Mouse (Mus musculus) small intestine, adult 2 months (tissue): ENCODE results near the gene Mapk8ip2.

ENCODE experiments used
- CTCF ChIP-seq: fragments of 200-500 bp; IDR thresholded peaks from 2 replicates; pipeline ENCODE4 v1.5.1; 2012; ENCODE audit warnings: low read depth, mild to moderate bottlenecking, control low read depth, inconsistent platforms, low read length, moderate library complexity, mixed read lengths; ENCODE audit not compliant: insufficient replicate concordance, insufficient read length; ENCODE audit errors: extremely low read depth
- POLR2A ChIP-seq: fragments of 200-500 bp; IDR thresholded peaks from 2 replicates; pipeline ENCODE4 v1.6.1; 2012; ENCODE audit warnings: low read depth, mild to moderate bottlenecking, control low read depth, inconsistent platforms, low read length, moderate library complexity

DNA sequence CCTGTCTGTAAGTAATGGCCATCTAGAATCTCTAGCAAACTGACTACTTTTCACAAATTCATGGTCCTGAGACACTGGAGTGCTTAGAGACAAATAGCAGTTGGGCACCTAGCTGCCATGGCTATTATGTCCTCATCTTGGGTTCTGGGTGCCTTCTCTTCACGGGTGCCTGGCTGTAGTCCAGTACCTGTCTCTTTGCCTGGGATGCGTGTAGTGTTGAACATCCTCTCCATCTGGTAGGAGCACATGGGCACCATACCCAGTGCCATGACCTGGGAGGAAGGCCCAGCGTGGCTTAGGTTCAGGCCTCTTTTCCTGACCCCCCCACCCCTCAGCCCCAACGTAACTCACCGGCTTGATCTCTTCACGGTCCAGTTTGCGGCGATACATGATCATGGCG lies 31.8 kb upstream of the Mapk8ip2 start:
- TF ChIP-seq CTCF (no peak), POLR2A (no peak)
